ENCODE assay signal across 8 mouse cellular contexts in the genomic region with DNA sequence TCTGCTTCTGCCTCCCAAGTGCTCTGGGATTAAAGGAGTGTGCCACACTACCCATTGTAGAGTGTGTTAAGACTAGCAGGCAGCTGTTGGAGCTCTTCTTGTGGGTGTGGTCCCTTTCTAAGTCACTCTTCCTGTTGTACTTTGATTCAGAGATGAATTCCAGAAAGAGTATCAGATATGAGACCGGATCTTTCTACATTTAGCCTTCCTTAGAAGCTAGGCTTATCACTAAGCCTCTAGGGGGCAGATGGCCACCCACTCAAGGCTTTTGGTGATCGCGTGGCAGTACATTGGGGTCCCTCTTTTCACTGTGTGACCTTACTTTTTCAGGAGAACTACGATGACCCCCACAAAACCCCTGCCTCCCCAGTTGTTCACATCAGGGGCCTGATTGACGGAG. TPM values are rescaled to one million over a fixed set of nuclear protein-coding genes. Genes with fewer than 3 reads are reported as not detected.
DNase-seq lines count a peak whose midpoint lies in the region; ATAC-seq and TF ChIP-seq lines count a peak whose summit lies in the region.

No protein-coding gene starts in this region.

- ATAC-seq in kidney, embryonic 15.5 days (replicated peaks; ENCODE audit: low FRiP score) = no peak
- ATAC-seq in embryonic facial prominence, embryonic 14.5 days (ENCODE audit: low read depth) = no peak
- no peak for ATAC-seq in intestine, embryonic 15.5 days
- ATAC-seq in midbrain, postnatal 0 days (ENCODE audit: low FRiP score) = no peak

- peaks cover 65% of the 10 kb centered on the region for H3K4me1 ChIP-seq in kidney, embryonic 15.5 days
- peaks cover 19% of the 10 kb centered on the region for H3K4me1 ChIP-seq in embryonic facial prominence, embryonic 14.5 days (ENCODE audit: control insufficient read depth, insufficient read depth, low read length)
- peaks cover 53% of the 10 kb centered on the region for H3K4me1 ChIP-seq in intestine, embryonic 15.5 days (replicated peaks)
- H3K4me1 ChIP-seq in midbrain, postnatal 0 days (ENCODE audit: insufficient read depth, low read length) = peaks cover 15% of the 10 kb centered on the region; the same call in 1 of the 2 replicates

- peaks cover 62% of the 10 kb centered on the region for H3K36me3 ChIP-seq in kidney, embryonic 15.5 days
- H3K36me3 ChIP-seq in embryonic facial prominence, embryonic 14.5 days (ENCODE audit: control insufficient read depth, insufficient read depth, low read length) = peaks cover 62% of the 10 kb centered on the region
- H3K36me3 ChIP-seq in intestine, embryonic 15.5 days = peaks cover 37% of the 10 kb centered on the region
- peaks cover 44% of the 10 kb centered on the region for H3K36me3 ChIP-seq in midbrain, postnatal 0 days (ENCODE audit: insufficient read depth, low read length)

- H3K4me3 ChIP-seq in kidney, embryonic 15.5 days (replicated peaks) = peak overlapping the region; percentile 84
- H3K4me3 ChIP-seq in embryonic facial prominence, embryonic 14.5 days (ENCODE audit: low read depth, low read length) = peak overlapping the region; percentile 86
- peak overlapping the region; percentile 68 for H3K4me3 ChIP-seq in intestine, embryonic 15.5 days (replicated peaks)
- H3K4me3 ChIP-seq in midbrain, postnatal 0 days (ENCODE audit: low read depth, low read length) = 0 out of 2 replicates have a peak overlapping the region, but pooled peaks have one; percentile 2

- no peaks in the 10 kb centered on the region for H3K9me3 ChIP-seq in kidney, embryonic 15.5 days (replicated peaks)
- H3K9me3 ChIP-seq in embryonic facial prominence, embryonic 14.5 days (ENCODE audit: control insufficient read depth, low read length) = no peaks in the 10 kb centered on the region
- H3K9me3 ChIP-seq in intestine, embryonic 15.5 days = no peaks in the 10 kb centered on the region
- no peaks in the 10 kb centered on the region for H3K9me3 ChIP-seq in midbrain, postnatal 0 days (ENCODE audit: low read length)

- 0 out of 2 replicates have a peak overlapping the region, but pooled peaks have one; percentile 90 for H3K9ac ChIP-seq in kidney, embryonic 15.5 days
- peak overlapping the region; percentile 98; the same call in 1 of the 2 replicates for H3K9ac ChIP-seq in embryonic facial prominence, embryonic 14.5 days (ENCODE audit: low read depth, low read length)
- peak overlapping the region; percentile 92; the same call in 1 of the 2 replicates for H3K9ac ChIP-seq in intestine, embryonic 15.5 days
- no peak overlapping the region for H3K9ac ChIP-seq in midbrain, postnatal 0 days (replicated peaks; ENCODE audit: low read length, poor library complexity, severe bottlenecking)

- peak overlapping the region; percentile 72 for H3K4me2 ChIP-seq in kidney, embryonic 15.5 days
- H3K4me2 ChIP-seq in embryonic facial prominence, embryonic 14.5 days (ENCODE audit: low read depth, low read length) = peak overlapping the region; percentile 89
- H3K4me2 ChIP-seq in intestine, embryonic 15.5 days (replicated peaks) = peak overlapping the region; percentile 77
- H3K4me2 ChIP-seq in midbrain, postnatal 0 days (ENCODE audit: low read depth, low read length, poor library complexity, severe bottlenecking) = peak overlapping the region; percentile 62

- peak; percentile 43 for TF ChIP-seq CTCF in midbrain, postnatal 0 days (IDR thresholded peaks at IDR 0.05)

- WGBS in kidney, embryonic 15.5 days = 74% methylated on average over 5 of the region's 5 CpGs
- 77% methylated on average over 5 of the region's 5 CpGs for WGBS in embryonic facial prominence, embryonic 14.5 days
- WGBS in intestine, embryonic 15.5 days = 62% methylated on average over 5 of the region's 5 CpGs
- WGBS in midbrain, postnatal 0 days = 75% methylated on average over 5 of the region's 5 CpGs

- DNase-seq in kidney, adult 18-20 months = no peak
- no peak for DNase-seq in embryonic facial prominence, embryonic 14.5 days (ENCODE audit: low spot score)
- no peak for DNase-seq in midbrain, postnatal 0 days (ENCODE audit: low spot score)
- DNase-seq in layer of hippocampus, adult 8-10 months (ENCODE audit: low spot score in 2 of 2) = no peak
- no peak for DNase-seq in natural killer cell, adult 2 months (ENCODE audit: low spot score in 2 of 2)
- no peak for DNase-seq in spleen, adult 12 weeks (ENCODE audit: low spot score)

- no peaks in the 10 kb centered on the region for H3K27me3 ChIP-seq in kidney, embryonic 15.5 days
- no peaks in the 10 kb centered on the region for H3K27me3 ChIP-seq in embryonic facial prominence, embryonic 14.5 days (replicated peaks; ENCODE audit: control insufficient read depth, insufficient read depth, low read length)
- H3K27me3 ChIP-seq in intestine, embryonic 15.5 days (replicated peaks) = no peaks in the 10 kb centered on the region
- H3K27me3 ChIP-seq in midbrain, postnatal 0 days (ENCODE audit: insufficient read depth, low read length) = no peaks in the 10 kb centered on the region

- peak overlapping the region; percentile 99 for H3K27ac ChIP-seq in kidney, embryonic 15.5 days
- no peak overlapping the region for H3K27ac ChIP-seq in embryonic facial prominence, embryonic 14.5 days (replicated peaks; ENCODE audit: low read depth, low read length)
- H3K27ac ChIP-seq in intestine, embryonic 15.5 days = peak overlapping the region; percentile 13; the same call in 1 of the 2 replicates
- no peak overlapping the region for H3K27ac ChIP-seq in midbrain, postnatal 0 days (ENCODE audit: low read depth, low read length)

RNA-seq across cellular contexts. Expression of a gene that starts 4.6 kb away (rescaled TPM):
- 264 and 265 TPM in 2 replicates for polyA plus RNA-seq in kidney, embryonic 15.5 days (2015; fragmentation: Nextera tagmentation; extraction: Ambion mirVana)
- polyA plus RNA-seq in embryonic facial prominence, embryonic 14.5 days (2014; fragmentation: Nextera tagmentation; extraction: Ambion mirVana) = 180 and 182 TPM in 2 replicates
- 210 and 237 TPM in 2 replicates for polyA plus RNA-seq in intestine, embryonic 15.5 days (2015; fragmentation: Nextera tagmentation; extraction: Ambion mirVana)
- 253 and 265 TPM in 2 replicates for total RNA-seq in midbrain, postnatal 0 days (2014; rRNA removed)
- 146 and 175 TPM in 2 replicates for polyA plus RNA-seq in midbrain, postnatal 0 days (2015; fragmentation: Nextera tagmentation; extraction: Ambion mirVana)
- 100 to 1,000 TPM; 403 to 453 (median 434) TPM for total RNA-seq in layer of hippocampus, adult 8-10 months (2022)

RNA-seq across cellular contexts. Expression of a gene that starts 12.1 kb away (rescaled TPM):
- 154 and 164 TPM in 2 replicates for polyA plus RNA-seq in kidney, embryonic 15.5 days (2015; fragmentation: Nextera tagmentation; extraction: Ambion mirVana)
- polyA plus RNA-seq in embryonic facial prominence, embryonic 14.5 days (2014; fragmentation: Nextera tagmentation; extraction: Ambion mirVana) = 183 and 202 TPM in 2 replicates
- 234 and 260 TPM in 2 replicates for polyA plus RNA-seq in intestine, embryonic 15.5 days (2015; fragmentation: Nextera tagmentation; extraction: Ambion mirVana)
- 89.3 and 104 TPM in 2 replicates for total RNA-seq in midbrain, postnatal 0 days (2014; rRNA removed)
- 103 and 107 TPM in 2 replicates for polyA plus RNA-seq in midbrain, postnatal 0 days (2015; fragmentation: Nextera tagmentation; extraction: Ambion mirVana)
- 10 to 100 TPM; 64.2 to 77.6 (median 67.7) TPM for total RNA-seq in layer of hippocampus, adult 8-10 months (2022)

RNA-seq across cellular contexts. Expression of a gene that starts 20.7 kb away (rescaled TPM):
- polyA plus RNA-seq in kidney, embryonic 15.5 days (2015; fragmentation: Nextera tagmentation; extraction: Ambion mirVana) = 12.0 and 32.1 TPM in 2 replicates
- polyA plus RNA-seq in embryonic facial prominence, embryonic 14.5 days (2014; fragmentation: Nextera tagmentation; extraction: Ambion mirVana) = 3.4 and 4.1 TPM in 2 replicates
- 1,462 and 1,582 TPM in 2 replicates for polyA plus RNA-seq in intestine, embryonic 15.5 days (2015; fragmentation: Nextera tagmentation; extraction: Ambion mirVana)
- 3.4 and 3.5 TPM in 2 replicates for total RNA-seq in midbrain, postnatal 0 days (2014; rRNA removed)
- polyA plus RNA-seq in midbrain, postnatal 0 days (2015; fragmentation: Nextera tagmentation; extraction: Ambion mirVana) = 4.8 and 5.1 TPM in 2 replicates
- 1 to 10 TPM; 2.4 to 6.9 (median 4.9) TPM for total RNA-seq in layer of hippocampus, adult 8-10 months (2022)

RNA-seq across cellular contexts. Expression of a gene that starts 24.2 kb away (rescaled TPM):
- 6.2 and 7.4 TPM in 2 replicates for polyA plus RNA-seq in kidney, embryonic 15.5 days (2015; fragmentation: Nextera tagmentation; extraction: Ambion mirVana)
- polyA plus RNA-seq in embryonic facial prominence, embryonic 14.5 days (2014; fragmentation: Nextera tagmentation; extraction: Ambion mirVana) = 2.7 and 3.0 TPM in 2 replicates
- polyA plus RNA-seq in intestine, embryonic 15.5 days (2015; fragmentation: Nextera tagmentation; extraction: Ambion mirVana) = 4.5 and 5.6 TPM in 2 replicates
- total RNA-seq in midbrain, postnatal 0 days (2014; rRNA removed) = 0.80 and 1.0 TPM in 2 replicates
- polyA plus RNA-seq in midbrain, postnatal 0 days (2015; fragmentation: Nextera tagmentation; extraction: Ambion mirVana) = 1.9 TPM in 2 replicates
- total RNA-seq in layer of hippocampus, adult 8-10 months (2022) = 1 to 10 TPM; 2.5 to 5.3 (median 3.8) TPM

RNA-seq across cellular contexts. Expression of a gene that starts 45.6 kb away (rescaled TPM):
- 41.6 and 45.2 TPM in 2 replicates for polyA plus RNA-seq in kidney, embryonic 15.5 days (2015; fragmentation: Nextera tagmentation; extraction: Ambion mirVana)
- 40.9 and 41.5 TPM in 2 replicates for polyA plus RNA-seq in embryonic facial prominence, embryonic 14.5 days (2014; fragmentation: Nextera tagmentation; extraction: Ambion mirVana)
- polyA plus RNA-seq in intestine, embryonic 15.5 days (2015; fragmentation: Nextera tagmentation; extraction: Ambion mirVana) = 40.2 and 43.7 TPM in 2 replicates
- 18.3 and 19.7 TPM in 2 replicates for total RNA-seq in midbrain, postnatal 0 days (2014; rRNA removed)
- 58.5 and 65.3 TPM in 2 replicates for polyA plus RNA-seq in midbrain, postnatal 0 days (2015; fragmentation: Nextera tagmentation; extraction: Ambion mirVana)
- total RNA-seq in layer of hippocampus, adult 8-10 months (2022) = 10 to 100 TPM; 23.0 to 25.5 (median 24.7) TPM

Comparison
In these comparisons a context has a peak if more than half of its experiments do, and no peak if none do; other contexts are left out.
1. H3K27ac ChIP-seq: peak in kidney, embryonic 15.5 days (single experiment) and intestine, embryonic 15.5 days (single experiment); none in embryonic facial prominence, embryonic 14.5 days (single experiment) and midbrain, postnatal 0 days (single experiment).
2. H3K4me3 ChIP-seq: peak in every context shown above with its lines; median percentile 86 in embryonic facial prominence, embryonic 14.5 days; 84 in kidney, embryonic 15.5 days; 68 in intestine, embryonic 15.5 days; 2 in midbrain, postnatal 0 days.
3. RNA of a gene that starts 20.7 kb away (polyA plus RNA-seq): 1,462 to 1,582 TPM in intestine, embryonic 15.5 days; 12.0 to 32.1 TPM in kidney, embryonic 15.5 days, 4.8 to 5.1 TPM in midbrain, postnatal 0 days and 3.4 to 4.1 TPM in embryonic facial prominence, embryonic 14.5 days; every median in the first group is over 10 times any median in the second.
4. Peak in every context shown above with its lines, with median percentiles within 50 percentile points of each other: H3K4me2 ChIP-seq.